Mouse (Mus musculus) olfactory bulb, adult 2 months (tissue): ENCODE results near the gene LTO1. TPM values are rescaled to one million over a fixed set of nuclear protein-coding genes. Genes with fewer than 3 reads are reported as not detected.
A peak's percentile ranks its signal among the peaks of the same experiment; 100 is the strongest.
"Not testable (repeated sequence)": the region's sequence is repeated elsewhere in the genome, so short reads cannot be mapped to it uniquely, and the experiment has no call there.

ENCODE experiments used
- H3K27ac ChIP-seq: fragments of 200-500 bp; 2 replicates; pipeline ENCODE4 v1.5.1; 2012; ENCODE audit warnings: low read depth, low read length; ENCODE audit not compliant: insufficient read depth
- H3K4me1 ChIP-seq: fragments of 200-500 bp; 2 replicates; pipeline ENCODE4 v1.6.1; 2012; ENCODE audit warnings: low read length; ENCODE audit not compliant: control insufficient read depth, insufficient read depth
- H3K4me3 ChIP-seq: fragments of 200-500 bp; 2 replicates; pipeline ENCODE4 v1.5.1; 2012; ENCODE audit warnings: mild to moderate bottlenecking, low read depth, low read length, moderate library complexity; ENCODE audit not compliant: insufficient read depth
- CTCF ChIP-seq: fragments of 200-500 bp; IDR thresholded peaks from 2 replicates; pipeline ENCODE4 v1.5.1; 2012; ENCODE audit warnings: low read depth, mild to moderate bottlenecking, low read length, moderate library complexity; ENCODE audit not compliant: insufficient read depth
- POLR2A ChIP-seq: fragments of 200-500 bp; IDR thresholded peaks from 2 replicates; pipeline ENCODE4 v1.6.1; 2012; ENCODE audit warnings: mild to moderate bottlenecking, low read depth, low read length, moderate library complexity; ENCODE audit not compliant: insufficient read depth
- WGBS: fragments of 180-500 bp; shearing (Covaris S2); methylation state at CpG from one replicate; pipeline ENCODE4 v1.1.7; 2018; 5-methylcytosine and 5-hydroxymethylcytosine counted together
- polyA plus RNA-seq: library from polyadenylated mRNA; stranded (reverse); fragments of >200 nt; gene quantifications from 2 replicates; pipeline ENCODE4 v1.2.4, GENCODE M21; 2012; ENCODE audit warnings: low replicate concordance; ENCODE audit not compliant: missing spikeins, insufficient read depth, insufficient read length

LTO1 gene
- polyA plus RNA-seq, 1 experiment: not detected

- Histone ChIP-seq H3K4me3 (no peak overlapping the region), H3K4me1 (no peaks in the 10 kb centered on the region), H3K27ac (no peak overlapping the region)
- WGBS: 20% methylated on average over 18 of the region's 18 CpGs
- TF ChIP-seq CTCF: no peak
- TF ChIP-seq POLR2A: no peak
Measured at GRCm38 (mm10) chr7:144888564-144889299, 26.2 kb upstream of the LTO1 start.

- not testable (repeated sequence) for H3K4me3 ChIP-seq, H3K4me1 ChIP-seq, H3K27ac ChIP-seq
- 83% methylated on average over 1 of the region's 1 CpGs for WGBS
Measured at GRCm38 (mm10) chr7:144890661-144891060, 24.2 kb upstream of the LTO1 start.

GRCm38 (mm10) chr7:144891863-144892262 lies 23.0 kb upstream of the LTO1 start:
- no peak overlapping the region for H3K4me3 ChIP-seq
- whole genome bisulfite sequencing: 95% methylated on average over 2 of the region's 2 CpGs
- H3K27ac ChIP-seq: no peak overlapping the region
- TF ChIP-seq CTCF (no peak), POLR2A (no peak)
- peaks cover 16% of the 10 kb centered on the region for H3K4me1 ChIP-seq

- Histone ChIP-seq H3K27ac (no peak overlapping the region), H3K4me1 (peaks cover 19% of the 10 kb centered on the region), H3K4me3 (no peak overlapping the region)
- WGBS: 61% methylated on average over 6 of the region's 6 CpGs
- no peak for TF ChIP-seq CTCF
- no peak for TF ChIP-seq POLR2A
Measured at GRCm38 (mm10) chr7:144892322-144892721, 22.6 kb upstream of the LTO1 start.

- TF ChIP-seq CTCF (no peak), POLR2A (no peak)
- Histone ChIP-seq H3K4me3 (no peak overlapping the region), H3K27ac (no peak overlapping the region), H3K4me1 (peaks cover 19% of the 10 kb centered on the region)
- 15% methylated on average over 5 of the region's 5 CpGs for WGBS
Measured at GRCm38 (mm10) chr7:144894191-144894590, 20.7 kb upstream of the LTO1 start.

GRCm38 (mm10) chr7:144894706-144895105 lies 20.2 kb upstream of the LTO1 start:
- peaks cover 19% of the 10 kb centered on the region for H3K4me1 ChIP-seq
- TF ChIP-seq POLR2A: no peak
- TF ChIP-seq CTCF: no peak
- 4% methylated on average over 4 of the region's 4 CpGs for WGBS
- no peak overlapping the region for H3K4me3 ChIP-seq
- no peak overlapping the region for H3K27ac ChIP-seq

GRCm38 (mm10) chr7:144895305-144896111 lies 19.4 kb upstream of the LTO1 start:
- peak overlapping the region; percentile 43 for H3K4me3 ChIP-seq
- no peak overlapping the region for H3K27ac ChIP-seq
- peaks cover 19% of the 10 kb centered on the region for H3K4me1 ChIP-seq
- TF ChIP-seq POLR2A: no peak
- peak; percentile 57; the same call in 1 of the 2 replicates for TF ChIP-seq CTCF
- under 1% methylated on average over 37 of the region's 37 CpGs for WGBS

- Histone ChIP-seq H3K4me3 (peak within 1 kb of the TSS; percentile 43), H3K4me1 (peaks cover 19% of the 10 kb centered on the region), H3K27ac (no peak within 1 kb of the TSS)
- TF ChIP-seq CTCF (no peak), POLR2A (no peak)
- WGBS: 1% methylated on average over 65 of the region's 65 CpGs
Measured at GRCm38 (mm10) chr7:144896294-144897218, 18.3 kb upstream of the LTO1 start, which contains the start of gene Fgf15. TSS of gene Fgf15 (plus strand) at chr7:144896531.

- WGBS: 85% methylated on average over 6 of the region's 6 CpGs
- H3K4me1 ChIP-seq: peaks cover 19% of the 10 kb centered on the region
- TF ChIP-seq POLR2A (no peak), CTCF (no peak)
- H3K4me3 ChIP-seq: no peak overlapping the region
- H3K27ac ChIP-seq: no peak overlapping the region
Measured at GRCm38 (mm10) chr7:144898506-144898905, 16.4 kb upstream of the LTO1 start.

GRCm38 (mm10) chr7:144905514-144905913 lies 9.4 kb upstream of the LTO1 start:
- H3K27ac ChIP-seq, H3K4me3 ChIP-seq, H3K4me1 ChIP-seq: not testable (repeated sequence)
- WGBS: 97% methylated on average over 3 of the region's 3 CpGs
